Mouse (Mus musculus) frontal cortex, postnatal 10 days (tissue): ENCODE data around the gene Ttf2.

Experiments
- DNase-seq, 2 experiments: peaks; one replicate each; pipeline ENCODE4 v3.0.0; 2022; ENCODE audit warnings: low spot score in 2 of 2, mixed read lengths in 1 of 2

Gene Ttf2

DNA sequence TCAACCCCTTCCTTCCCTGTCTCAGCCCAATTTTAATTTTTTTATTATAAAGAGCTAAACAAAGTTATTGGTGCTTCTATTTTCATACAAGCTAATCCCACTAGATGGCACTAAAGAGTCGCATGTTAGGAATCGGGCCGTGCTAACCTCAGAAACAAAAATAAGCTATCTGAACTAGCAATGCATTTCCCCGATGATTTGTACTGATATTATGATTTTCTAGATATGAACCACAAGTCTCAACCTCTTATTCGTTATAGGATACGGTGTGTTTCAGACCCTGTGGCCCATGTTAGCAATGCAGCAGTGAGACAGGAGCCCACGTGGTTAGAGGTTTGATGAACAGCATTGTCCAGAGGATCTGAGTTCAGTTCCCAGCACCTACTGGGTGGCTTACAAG is 52.6 kb downstream of the Ttf2 start:
- DNase-seq, result no peak

DNA sequence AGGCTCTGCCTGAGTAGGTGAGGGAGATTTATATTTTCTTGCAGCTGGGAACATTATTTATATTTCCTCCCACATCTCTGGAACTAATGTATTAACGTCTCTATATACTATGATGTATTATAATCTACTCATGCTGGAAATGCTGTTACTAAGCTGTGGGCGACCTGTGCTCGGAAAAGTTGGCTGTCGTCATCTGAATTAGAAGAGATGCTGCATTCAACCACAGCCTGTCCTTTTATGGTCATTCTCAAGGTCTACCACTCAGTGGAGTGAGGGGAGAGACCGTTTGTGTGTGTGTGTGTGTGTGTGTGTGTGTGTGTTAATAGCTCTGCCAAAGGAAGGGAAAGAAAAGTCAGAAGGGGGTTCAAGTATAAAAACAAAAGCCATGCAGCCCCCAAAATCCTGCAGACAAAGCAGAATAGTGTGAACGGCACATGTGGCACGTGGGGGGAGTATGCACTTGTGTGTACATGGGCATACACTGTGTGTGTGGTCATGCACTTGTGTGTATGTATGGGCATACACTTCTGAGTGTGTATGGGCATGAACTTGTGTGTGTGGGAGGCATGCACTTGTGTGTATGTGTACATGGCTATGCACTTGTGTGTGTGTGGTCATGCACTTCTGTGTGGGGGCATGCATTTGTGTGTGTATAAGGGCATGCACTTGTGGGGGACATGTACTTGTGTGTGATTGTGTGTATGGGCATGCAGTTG is 57.8 kb downstream of the Ttf2 start:
- DNase-seq, result no peak

DNA sequence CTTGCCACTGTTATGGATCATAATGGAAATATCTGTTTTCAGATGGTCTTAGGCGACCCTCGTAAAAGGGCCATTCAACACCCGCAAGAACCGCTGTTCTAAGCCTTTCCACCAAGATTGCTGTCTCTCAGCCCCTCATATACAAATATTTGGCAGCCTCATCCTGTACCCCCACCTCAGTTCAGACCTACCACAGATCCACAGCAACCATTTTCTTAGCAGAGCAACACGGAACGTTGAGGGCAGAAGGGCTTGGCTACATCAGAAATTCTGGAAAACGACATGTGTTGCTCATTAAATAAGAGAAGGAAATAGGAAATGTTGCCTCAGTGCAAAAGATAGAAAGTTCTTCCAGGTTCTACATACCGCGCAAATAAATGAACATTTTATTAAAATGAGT is 58.4 kb downstream of the Ttf2 start:
- DNase-seq, result no peak

DNA sequence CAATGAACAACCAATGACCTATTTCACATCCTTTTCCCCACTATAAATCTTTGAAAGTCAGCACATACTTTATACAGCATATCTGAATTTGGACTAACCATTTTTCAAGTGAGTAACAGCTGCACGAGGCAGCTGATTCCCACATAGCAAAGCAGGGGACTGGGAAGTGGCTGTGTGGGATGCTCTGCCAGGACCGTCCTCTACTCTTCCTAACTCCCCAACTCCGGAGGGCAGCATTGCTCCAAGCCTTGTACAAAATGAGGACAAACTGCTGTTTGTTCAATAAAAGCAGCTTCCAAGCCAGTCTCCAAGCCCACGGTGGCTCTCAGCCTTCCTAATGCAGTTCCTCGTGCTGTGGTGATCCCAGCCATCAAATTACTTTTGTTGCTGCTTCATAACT is 58.8 kb downstream of the Ttf2 start:
- no peak for DNase-seq

DNA sequence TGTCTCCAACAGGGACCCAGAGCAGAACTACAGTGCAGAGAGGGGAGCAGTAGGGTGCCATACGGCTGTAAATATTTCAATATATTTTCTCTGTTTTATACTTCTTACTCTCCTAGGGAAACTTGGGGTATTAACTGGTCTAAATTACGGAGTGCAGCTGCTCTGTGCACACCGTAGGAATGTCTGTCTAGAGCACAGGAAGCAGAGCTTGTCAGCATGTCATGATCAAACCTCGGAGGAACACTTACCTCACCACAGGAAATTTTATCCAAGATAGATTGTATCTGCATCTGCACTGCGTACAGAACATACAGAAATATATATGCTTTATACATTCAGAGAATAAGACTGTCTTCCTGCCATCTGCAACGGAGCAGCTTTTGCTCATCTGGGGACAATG is 60.9 kb downstream of the Ttf2 start:
- no peak for DNase-seq

DNA sequence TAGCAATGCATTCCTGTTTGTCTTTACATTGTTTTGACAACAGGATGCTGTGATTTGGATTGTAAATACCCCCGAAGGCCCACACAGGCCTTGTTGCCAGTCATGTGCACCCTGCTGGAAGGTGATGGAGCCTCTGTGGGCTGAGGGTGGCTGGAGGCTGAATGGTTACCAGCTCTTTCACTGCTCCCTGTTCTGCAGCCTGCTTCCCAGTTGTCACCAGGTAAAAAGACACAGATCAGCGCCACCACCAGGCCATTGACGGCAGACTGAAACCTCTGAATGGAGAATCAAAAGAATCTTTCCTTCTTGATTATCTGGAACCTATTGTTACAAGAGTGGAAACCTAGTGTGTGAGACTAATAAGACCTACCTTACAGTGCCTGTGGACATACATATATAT is 62.5 kb downstream of the Ttf2 start:
- no peak for DNase-seq

DNA sequence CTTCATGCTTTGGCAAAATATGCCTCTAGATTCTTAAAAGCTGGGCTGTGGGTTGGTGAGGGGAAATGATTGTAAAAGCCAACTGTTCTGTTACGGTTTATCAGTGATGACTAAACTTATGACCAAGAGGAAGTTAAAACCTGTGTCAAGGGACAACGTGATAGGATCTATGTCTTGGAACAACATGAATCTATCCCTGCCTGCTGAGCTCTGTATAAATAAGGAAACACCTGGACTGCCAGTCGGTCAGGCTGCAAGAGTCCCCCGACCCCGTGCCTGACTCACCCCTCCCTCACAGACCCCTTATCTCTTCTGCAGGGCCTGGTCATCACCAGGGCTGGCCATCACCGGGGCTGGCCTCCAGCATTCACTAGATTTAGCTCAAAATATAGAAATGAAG is 63.3 kb downstream of the Ttf2 start:
- DNase-seq, result no peak

DNA sequence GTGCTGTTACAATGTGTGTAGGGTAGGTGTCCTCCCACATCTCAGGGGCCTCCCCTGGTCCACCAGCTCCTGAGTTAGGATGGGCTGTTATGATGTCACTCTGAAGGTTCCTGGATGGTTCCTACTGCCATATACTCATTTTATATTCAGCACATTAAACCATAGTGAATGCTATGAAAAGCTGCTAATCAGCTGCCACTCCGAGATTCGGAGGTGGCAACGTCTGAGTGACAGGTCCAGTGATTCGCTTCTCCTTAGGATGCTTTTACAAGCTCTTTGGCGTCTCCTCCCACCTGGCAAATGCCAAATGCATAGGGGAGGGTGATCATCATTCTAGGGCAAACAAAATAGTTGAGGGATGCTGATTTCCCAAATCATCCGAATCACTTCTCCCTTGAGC is 74.0 kb downstream of the Ttf2 start:
- DNase-seq, result no peak

DNA sequence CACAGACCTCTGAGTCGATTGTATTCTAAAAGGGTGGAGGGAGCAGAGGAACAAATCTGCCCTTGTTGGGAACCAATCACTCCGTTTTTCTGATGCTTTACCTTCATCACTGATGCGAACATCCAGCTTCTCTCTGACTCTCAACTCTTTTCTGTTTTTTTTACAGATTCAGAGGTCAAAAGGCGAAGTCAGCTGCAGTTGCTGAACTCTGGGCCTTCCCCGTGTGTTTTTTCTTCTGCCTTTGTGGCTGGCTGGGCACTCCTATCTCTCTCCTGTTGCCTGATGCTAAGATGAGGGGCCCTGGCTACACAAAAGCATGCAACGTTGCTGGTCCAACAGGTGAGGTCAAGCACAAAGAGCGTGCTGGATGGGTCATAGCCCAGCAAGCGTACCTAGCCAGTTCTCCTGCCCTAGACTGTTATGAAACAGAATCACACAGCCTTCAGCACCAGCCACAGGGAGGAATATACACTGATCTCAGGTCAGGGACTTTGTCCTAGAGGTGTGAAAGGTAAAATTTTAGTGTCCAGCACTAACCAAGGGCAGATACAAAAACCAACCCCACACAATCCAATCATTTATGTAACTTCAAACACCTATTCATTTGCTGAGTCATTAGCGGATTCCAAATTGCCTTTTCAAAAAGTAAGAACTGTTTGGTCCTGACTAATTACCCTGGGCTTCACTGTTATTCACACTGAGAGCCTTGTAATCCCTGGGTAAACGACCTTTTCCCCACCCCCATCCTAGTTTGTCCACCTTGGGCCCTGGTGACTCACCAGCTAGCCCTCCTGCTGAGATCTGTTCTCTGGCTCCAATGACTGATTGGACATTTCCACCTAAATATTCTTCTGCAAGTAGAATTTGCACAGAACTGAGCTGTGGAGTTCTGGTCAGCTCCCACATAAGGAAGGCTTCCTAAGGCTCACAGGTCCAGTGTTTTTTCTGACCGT is 76.8 kb downstream of the Ttf2 start:
- DNase-seq, result no peak

DNA sequence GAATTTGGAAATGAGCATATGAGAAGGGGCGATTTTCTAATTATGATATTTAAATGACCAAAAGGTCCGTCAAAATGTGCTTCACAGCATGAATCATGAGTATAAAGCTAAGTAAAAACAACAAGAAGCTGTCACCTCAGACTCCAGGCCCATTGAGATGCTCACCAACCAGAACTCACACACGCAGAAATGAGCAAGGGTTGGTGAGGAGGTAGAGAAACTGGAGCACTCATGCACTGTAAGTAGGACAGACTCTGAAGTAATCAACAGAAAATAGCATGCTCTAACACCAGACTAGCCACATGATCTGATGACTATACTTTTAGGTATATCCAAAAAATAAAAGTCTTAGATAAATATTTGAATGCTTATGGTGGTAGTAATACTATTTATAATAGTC is 79.1 kb downstream of the Ttf2 start:
- DNase-seq, result no peak

DNA sequence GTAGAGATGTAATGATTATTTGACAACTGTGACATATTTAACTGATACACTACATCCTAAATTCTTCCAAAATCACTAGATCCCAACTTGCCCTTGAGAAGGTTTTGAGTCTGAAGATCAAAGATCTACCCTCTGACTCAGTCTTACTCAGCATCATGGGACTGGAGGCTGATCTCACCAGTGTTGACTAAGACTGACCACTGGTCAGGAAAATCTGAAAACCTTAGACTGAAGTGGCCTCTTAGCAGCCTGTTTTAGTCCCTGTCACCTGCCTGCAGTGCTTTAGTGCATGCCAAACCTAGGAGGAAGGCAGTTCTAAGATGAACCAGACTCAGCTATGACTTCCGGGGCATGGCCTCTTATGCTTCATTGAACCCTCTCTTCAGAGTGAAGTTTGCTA is 80.2 kb downstream of the Ttf2 start:
- no peak for DNase-seq
